Mouse (Mus musculus) liver, postnatal 0 days (tissue): ENCODE measurements at regions not wholly inside any gene's neighbourhood (a gene's known extent, or its start where the extent isn't known, plus 50 kb on each side); places are given as distances from the start of the nearest gene placed in this dataset.
A peak's percentile ranks its signal among the peaks of the same experiment; 100 is the strongest.

Experiments
- ATAC-seq: fragments of 200-750 bp; cut with Nextera tagmentation; 2 replicates; pipeline ENCODE4 v1.8.0; 2017; ENCODE audit warnings: mild to moderate bottlenecking, moderate library complexity
- DNase-seq: peaks from one replicate; pipeline ENCODE4 v3.0.0-alpha.2; 2016
- H3K27ac ChIP-seq: fragments of 300-500 bp; sonication (generic); 2 replicates; pipeline ENCODE4 v1.5.1; 2014; ENCODE audit warnings: antibody characterized with exemption, moderate library complexity, mild to moderate bottlenecking, low read depth
- H3K27me3 ChIP-seq: fragments of 300-500 bp; sonication (generic); 2 replicates; pipeline ENCODE4 v1.6.1; 2014; ENCODE audit warnings: low read length, control low read depth, mixed read lengths; ENCODE audit not compliant: insufficient read depth
- H3K36me3 ChIP-seq: fragments of 300-500 bp; sonication (generic); replicated peaks from 2 replicates; pipeline ENCODE4 v1.6.1; 2014; ENCODE audit warnings: mild to moderate bottlenecking, control low read depth, low read length, moderate library complexity, mixed read lengths; ENCODE audit not compliant: insufficient read depth
- H3K4me1 ChIP-seq: fragments of 300-500 bp; sonication (generic); 2 replicates; pipeline ENCODE4 v1.6.1; 2014; ENCODE audit warnings: antibody characterized with exemption, mild to moderate bottlenecking, control low read depth; ENCODE audit not compliant: insufficient read depth
- H3K4me2 ChIP-seq: fragments of 300-500 bp; sonication (generic); 2 replicates; pipeline ENCODE4 v1.6.1; 2014; ENCODE audit warnings: low read depth, mild to moderate bottlenecking, low read length, moderate library complexity, mixed read lengths
- H3K4me3 ChIP-seq: fragments of 300-500 bp; sonication (generic); 2 replicates; pipeline ENCODE4 v1.5.1; 2014; ENCODE audit warnings: low read depth, low read length
- H3K9ac ChIP-seq: fragments of 300-500 bp; sonication (generic); replicated peaks from 2 replicates; pipeline ENCODE4 v1.6.1; 2014; ENCODE audit warnings: mild to moderate bottlenecking, moderate library complexity
- H3K9me3 ChIP-seq: fragments of 300-500 bp; sonication (generic); 2 replicates; pipeline ENCODE4 v1.6.1; 2016; ENCODE audit warnings: mild to moderate bottlenecking, control low read depth, low read length, mixed read lengths
- CTCF ChIP-seq: sonication (generic); IDR thresholded peaks from 2 replicates; pipeline ENCODE4 v1.5.1; 2016; ENCODE audit warnings: antibody characterized with exemption, low read depth
- EP300 ChIP-seq: IDR thresholded peaks from 2 replicates; pipeline ENCODE4 v1.6.1; 2016; ENCODE audit warnings: antibody characterized with exemption, low read depth, mild to moderate bottlenecking
- WGBS: fragments of 180-500 bp; shearing (Covaris S2); extraction: QIAGEN DNeasy Blood & Tissue Kit; methylation state at CpG from one replicate; pipeline ENCODE4 v1.1.7; 2014; ENCODE audit not compliant: insufficient replicate concordance; 5-methylcytosine and 5-hydroxymethylcytosine counted together

DNA sequence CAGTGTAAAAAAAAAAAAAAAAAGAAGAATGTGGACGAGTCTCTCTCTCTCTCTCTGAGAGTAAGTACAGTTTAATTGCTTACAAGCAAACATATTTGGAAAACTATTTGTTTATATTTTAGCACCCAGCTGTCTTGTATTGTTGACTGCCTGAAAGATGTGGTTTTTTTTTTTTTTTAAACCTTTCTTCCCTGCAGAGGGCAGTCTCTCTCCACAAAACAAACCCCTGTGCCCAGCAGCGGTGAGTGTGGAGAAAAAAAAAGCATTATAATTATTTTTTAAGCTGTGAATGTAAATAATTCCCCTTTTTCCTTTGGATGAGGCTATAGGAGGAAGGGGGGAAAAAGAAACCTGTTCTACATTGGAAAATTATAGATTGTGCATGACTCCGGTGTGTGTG is 126.7 kb upstream of the Zfhx3 start:
- DNase-seq (no peak), ATAC-seq (no peak)
- H3K36me3 ChIP-seq, result no peaks in the 10 kb centered on the region
- H3K27me3 ChIP-seq, result no peaks in the 10 kb centered on the region
- no peak overlapping the region for H3K9ac ChIP-seq
- H3K4me2 ChIP-seq, result no peak overlapping the region
- WGBS, result 27% methylated on average over 3 of the region's 3 CpGs
- TF ChIP-seq EP300 (no peak), CTCF (peak; percentile 26; the same call in 1 of the 2 replicates)
- H3K4me3 ChIP-seq, result no peak overlapping the region
- no peaks in the 10 kb centered on the region for H3K9me3 ChIP-seq
- H3K27ac ChIP-seq, result no peak overlapping the region
- no peaks in the 10 kb centered on the region for H3K4me1 ChIP-seq

DNA sequence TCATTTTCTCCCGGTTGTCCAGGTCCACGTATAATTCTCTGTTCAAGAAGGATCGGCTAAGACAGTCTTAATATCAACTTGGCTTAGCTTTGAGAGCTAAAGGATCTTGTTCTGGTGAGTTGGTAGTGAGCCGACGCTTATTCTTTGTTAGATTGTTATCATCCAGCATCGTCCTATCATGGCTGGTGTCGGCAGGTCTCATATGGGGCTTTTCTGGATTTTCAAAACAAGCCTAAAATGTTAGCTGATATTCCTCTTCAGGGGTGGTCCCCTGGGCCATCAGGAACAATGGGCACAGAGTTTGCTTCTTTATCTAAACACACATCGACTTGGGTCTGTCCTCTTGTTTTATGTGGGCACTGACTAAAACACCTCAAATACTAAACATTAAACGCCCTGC is 124.6 kb upstream of the Zfhx3 start:
- no peak overlapping the region for H3K4me2 ChIP-seq
- H3K4me3 ChIP-seq, result no peak overlapping the region
- no peak overlapping the region for H3K9ac ChIP-seq
- H3K4me1 ChIP-seq, result no peaks in the 10 kb centered on the region
- no peaks in the 10 kb centered on the region for H3K27me3 ChIP-seq
- 75% methylated on average over 9 of the region's 9 CpGs for WGBS
- DNase-seq, result no peak
- no peak for TF ChIP-seq EP300
- TF ChIP-seq CTCF, result no peak
- no peak overlapping the region for H3K27ac ChIP-seq
- no peak for ATAC-seq
- no peaks in the 10 kb centered on the region for H3K36me3 ChIP-seq
- no peaks in the 10 kb centered on the region for H3K9me3 ChIP-seq

DNA sequence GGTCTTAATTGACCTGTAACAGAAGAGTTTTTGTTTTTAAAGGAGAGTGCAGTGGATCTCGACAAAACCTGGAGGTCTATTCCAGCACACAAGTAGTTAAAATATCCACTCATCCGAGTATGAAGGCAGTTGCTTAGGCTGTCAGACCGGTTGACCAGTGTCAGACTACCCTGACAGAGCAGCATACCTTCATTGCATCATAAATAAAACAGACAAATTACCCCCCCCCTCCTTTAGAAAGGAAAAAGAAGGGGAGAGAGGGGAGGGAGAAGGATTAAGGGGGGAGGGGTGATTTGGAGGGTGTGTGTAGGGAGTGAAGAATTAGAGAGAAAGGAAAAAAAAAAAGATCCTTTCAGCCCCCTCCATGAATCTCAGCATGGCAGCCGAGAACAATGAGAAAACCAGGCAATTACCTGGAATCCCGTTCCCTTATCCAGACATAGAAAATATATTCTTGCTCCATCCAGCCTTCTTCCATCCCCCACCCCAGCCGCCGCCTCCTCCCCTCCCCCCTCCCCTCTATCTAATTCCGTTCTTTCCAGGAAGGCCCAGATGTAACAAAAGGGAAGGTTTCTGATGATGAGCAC is 122.2 kb upstream of the Zfhx3 start:
- Histone ChIP-seq H3K9me3 (no peaks in the 10 kb centered on the region), H3K4me1 (no peaks in the 10 kb centered on the region), H3K27me3 (no peaks in the 10 kb centered on the region), H3K4me3 (no peak overlapping the region), H3K9ac (no peak overlapping the region), H3K4me2 (no peak overlapping the region), H3K27ac (no peak overlapping the region), H3K36me3 (no peaks in the 10 kb centered on the region)
- no peak for TF ChIP-seq EP300
- no peak for TF ChIP-seq CTCF
- ATAC-seq, result no peak
- DNase-seq, result no peak
- 23% methylated on average over 8 of the region's 8 CpGs for WGBS

DNA sequence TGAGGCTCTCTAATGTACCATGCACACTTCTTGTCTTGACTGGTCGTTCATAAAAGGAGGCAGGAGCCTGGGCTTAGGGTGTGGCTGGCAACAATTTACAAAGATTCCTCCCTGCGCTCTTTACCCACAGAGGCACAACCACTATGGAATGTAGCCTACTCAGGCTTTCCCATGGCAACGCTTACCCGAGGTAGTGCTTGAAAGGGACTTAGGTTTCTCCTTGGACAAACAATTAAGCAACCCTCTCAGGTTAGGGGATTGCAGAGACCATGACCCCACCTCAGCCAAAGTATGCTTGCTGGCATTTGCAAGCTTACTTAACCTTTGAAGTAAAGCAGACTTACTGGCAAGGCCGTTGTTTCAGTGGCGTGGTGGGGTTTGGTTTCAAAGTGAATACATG is 120.9 kb upstream of the Zfhx3 start:
- Histone ChIP-seq H3K27me3 (no peaks in the 10 kb centered on the region), H3K27ac (no peak overlapping the region), H3K36me3 (no peaks in the 10 kb centered on the region), H3K9me3 (no peaks in the 10 kb centered on the region), H3K4me3 (no peak overlapping the region), H3K4me2 (no peak overlapping the region), H3K4me1 (no peaks in the 10 kb centered on the region), H3K9ac (no peak overlapping the region)
- ATAC-seq (no peak), DNase-seq (no peak)
- no peak for TF ChIP-seq EP300
- 58% methylated on average over 6 of the region's 6 CpGs for WGBS

DNA sequence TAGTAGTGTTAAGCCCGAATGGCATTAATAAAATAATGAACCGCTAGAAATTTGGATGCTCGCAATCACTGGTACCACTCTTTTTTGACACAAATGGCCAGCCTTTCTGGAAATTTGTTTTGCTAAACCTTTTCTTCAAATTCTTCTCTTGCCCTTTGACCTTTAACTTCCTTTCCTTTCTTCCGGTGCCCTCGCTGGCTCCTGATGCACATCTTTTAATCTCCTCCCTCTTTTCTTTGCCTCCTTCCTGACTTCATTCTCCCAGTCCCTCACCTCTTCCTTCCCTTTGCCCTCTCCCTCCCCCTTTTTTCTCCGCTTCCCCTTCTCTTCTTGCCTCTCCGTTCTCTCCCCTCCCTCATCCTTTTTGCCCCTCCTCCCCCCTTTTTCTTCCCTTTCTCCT is 118.3 kb upstream of the Zfhx3 start:
- Histone ChIP-seq H3K4me1 (no peaks in the 10 kb centered on the region), H3K4me2 (no peak overlapping the region), H3K4me3 (no peak overlapping the region), H3K27me3 (no peaks in the 10 kb centered on the region), H3K36me3 (no peaks in the 10 kb centered on the region), H3K27ac (no peak overlapping the region), H3K9me3 (no peaks in the 10 kb centered on the region), H3K9ac (no peak overlapping the region)
- DNase-seq (no peak), ATAC-seq (no peak)
- TF ChIP-seq EP300 (no peak), CTCF (no peak)
- WGBS, result 16% methylated on average over 7 of the region's 7 CpGs

DNA sequence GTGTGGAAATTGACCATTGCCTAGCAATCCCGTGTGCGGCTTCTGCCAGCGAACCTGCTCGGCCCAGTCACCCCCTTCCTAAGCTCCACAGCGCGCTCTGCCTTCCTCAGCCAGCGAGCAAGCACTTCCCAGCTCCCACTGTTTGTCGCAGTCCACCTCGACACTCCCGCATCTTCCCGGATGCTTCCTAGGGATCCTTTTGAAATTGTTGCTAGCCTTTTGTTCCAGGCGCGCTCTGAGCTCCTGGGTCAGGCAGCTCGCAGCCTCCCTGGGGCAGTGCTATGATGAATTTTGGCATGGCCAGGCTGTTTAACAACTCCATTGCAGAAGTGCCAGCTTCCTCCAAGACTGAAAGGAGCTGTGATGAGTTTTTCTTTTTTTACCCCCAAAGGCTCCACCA is 117.8 kb upstream of the Zfhx3 start:
- 7% methylated on average over 14 of the region's 14 CpGs for WGBS
- Histone ChIP-seq H3K36me3 (no peaks in the 10 kb centered on the region), H3K27ac (no peak overlapping the region), H3K4me2 (no peak overlapping the region), H3K27me3 (no peaks in the 10 kb centered on the region), H3K9ac (no peak overlapping the region), H3K4me3 (no peak overlapping the region), H3K4me1 (no peaks in the 10 kb centered on the region), H3K9me3 (no peaks in the 10 kb centered on the region)
- TF ChIP-seq EP300 (no peak), CTCF (no peak)
- no peak for ATAC-seq
- DNase-seq, result no peak
